Mouse (Mus musculus): ENCODE results near the gene D3Ertd254e.

The D3Ertd254e gene

GRCm38 (mm10) chr3:36212758-36213157 is 61.9 kb downstream of the D3Ertd254e start:
- DNase-seq (ENCODE audit: low spot score in 2 of 2) = no peak

Measured in natural killer cell, adult 2 months (primary cell).